Mouse (Mus musculus): ENCODE data around the gene Slc5a3. TPM values are rescaled to one million over a fixed set of nuclear protein-coding genes. Genes with fewer than 3 reads are reported as not detected.
A peak's percentile ranks its signal among the peaks of the same experiment; 100 is the strongest.
"Not testable (repeated sequence)": the region's sequence is repeated elsewhere in the genome, so short reads cannot be mapped to it uniquely, and the experiment has no call there.

The Slc5a3 gene
- polyA plus RNA-seq, 1 experiment from 2014 or later = 21.3 TPM

DNA sequence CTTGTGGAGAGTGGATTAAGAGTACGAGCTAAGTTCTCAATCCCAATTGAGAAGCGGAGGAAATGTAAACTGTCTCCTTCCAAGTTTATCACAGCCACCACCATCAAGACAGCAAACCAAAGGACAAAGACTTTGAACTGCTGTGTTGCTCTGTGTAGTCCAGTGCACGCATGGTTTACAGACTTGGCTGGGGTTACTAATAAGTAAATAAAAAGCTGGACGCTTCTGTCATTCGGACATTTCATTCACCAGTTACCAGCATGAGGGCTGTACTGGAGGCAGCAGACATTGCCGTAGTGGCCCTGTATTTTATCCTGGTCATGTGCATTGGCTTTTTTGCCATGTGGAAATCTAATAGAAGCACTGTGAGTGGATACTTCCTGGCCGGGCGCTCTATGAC is 18.7 kb downstream of the Slc5a3 start:
- Histone ChIP-seq H3K4me2 (no peak overlapping the region), H3K4me1 (no peaks in the 10 kb centered on the region), H3K4me3 (no peak overlapping the region), H3K27ac (no peak overlapping the region), H3K9ac (no peak overlapping the region), H3K9me3 (no peaks in the 10 kb centered on the region), H3K36me3 (replicated peaks) (peaks cover 7% of the 10 kb centered on the region; the same call in 1 of the 2 replicates), H3K27me3 (replicated peaks) (no peaks in the 10 kb centered on the region)
- 96% methylated on average over 8 of the region's 8 CpGs for WGBS
- no peak for ATAC-seq (replicated peaks)

DNA sequence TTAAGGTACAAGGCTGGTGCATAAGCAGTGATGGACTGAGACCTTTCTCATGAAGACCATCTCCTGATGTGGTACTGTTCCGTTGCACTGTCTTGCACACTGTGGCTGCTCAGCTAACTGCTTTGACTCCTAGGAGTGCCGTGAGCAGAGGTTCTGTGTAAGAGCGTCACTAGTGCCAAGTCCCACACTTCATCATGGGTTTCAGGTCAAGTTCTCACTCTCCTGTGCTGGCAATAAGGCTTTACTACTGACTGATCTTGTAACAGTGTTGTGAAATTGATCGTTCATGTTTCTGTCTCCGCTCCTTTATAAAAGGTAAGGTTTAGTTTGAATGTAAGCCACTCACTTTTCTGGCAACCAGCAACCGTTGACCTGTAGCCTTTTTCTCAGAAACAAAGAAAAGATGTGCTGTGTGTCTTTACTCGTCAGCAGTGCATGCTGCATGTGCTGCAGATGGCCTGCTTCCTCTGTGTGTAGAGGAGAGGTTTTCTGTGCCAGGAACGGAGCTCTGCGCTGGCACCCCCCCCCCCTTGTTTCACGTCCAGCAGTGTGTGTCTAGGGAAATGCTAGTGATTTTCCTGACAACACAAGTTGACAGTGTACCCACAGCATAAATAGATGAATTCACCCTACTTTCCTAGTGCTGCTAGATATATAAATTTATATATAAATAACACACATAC is 25.8 kb downstream of the Slc5a3 start:
- no peak for ATAC-seq (replicated peaks)
- Histone ChIP-seq H3K36me3 (replicated peaks) (no peaks in the 10 kb centered on the region; the same call in 1 of the 2 replicates), H3K9ac (no peak overlapping the region), H3K4me1 (no peaks in the 10 kb centered on the region), H3K27ac (no peak overlapping the region), H3K4me3 (no peak overlapping the region), H3K4me2 (no peak overlapping the region), H3K27me3 (replicated peaks) (no peaks in the 10 kb centered on the region), H3K9me3 (no peaks in the 10 kb centered on the region)
- WGBS = 74% methylated on average over 10 of the region's 10 CpGs

DNA sequence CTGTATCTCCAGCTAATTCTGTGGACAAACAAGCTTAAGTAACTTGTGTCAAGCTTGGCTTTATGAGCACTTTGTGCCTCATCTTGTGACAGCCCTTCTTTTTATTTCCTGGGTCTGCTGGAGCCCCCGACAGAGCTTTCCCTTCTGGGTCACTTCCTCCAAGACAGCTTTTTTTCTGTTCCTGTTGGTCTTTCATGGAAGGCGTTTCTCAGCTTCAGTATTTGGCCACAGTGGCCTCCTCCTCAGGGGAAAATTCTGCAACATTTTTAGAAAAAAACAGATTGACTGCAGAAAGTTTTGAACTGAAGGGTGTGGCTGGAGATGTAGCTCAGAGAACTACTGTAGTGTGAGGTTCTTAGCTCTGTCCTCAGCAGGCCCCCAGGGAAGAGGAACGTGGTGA is 31.1 kb downstream of the Slc5a3 start:
- Histone ChIP-seq H3K27ac (no peak overlapping the region), H3K9ac (no peak overlapping the region), H3K36me3 (replicated peaks) (no peaks in the 10 kb centered on the region), H3K4me2 (no peak overlapping the region), H3K4me1 (peaks cover 8% of the 10 kb centered on the region; the same call in 1 of the 2 replicates), H3K4me3 (no peak overlapping the region), H3K27me3 (replicated peaks) (no peaks in the 10 kb centered on the region), H3K9me3 (no peaks in the 10 kb centered on the region)
- 59% methylated on average over 3 of the region's 3 CpGs for WGBS
- ATAC-seq (replicated peaks) = no peak

DNA sequence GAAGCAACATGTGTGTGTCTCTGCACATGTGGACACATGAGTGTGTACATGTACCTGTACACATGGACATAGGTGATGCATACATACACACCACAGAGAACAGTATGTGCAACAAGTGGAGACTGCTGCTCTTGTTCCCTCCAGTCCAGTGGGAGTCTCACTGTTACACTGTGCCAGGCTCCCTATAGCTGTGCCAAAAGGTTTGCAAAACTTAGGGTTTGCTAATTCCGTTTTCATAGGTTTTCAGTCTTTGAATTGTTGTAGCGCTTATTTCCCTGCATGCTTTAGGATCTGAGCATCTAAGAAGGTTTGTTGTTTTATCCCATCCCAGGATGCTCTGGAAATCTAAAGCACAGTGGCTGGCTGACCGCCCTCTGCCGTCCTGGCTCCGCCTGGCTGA is 33.8 kb downstream of the Slc5a3 start:
- 57% methylated on average over 5 of the region's 5 CpGs for WGBS
- Histone ChIP-seq H3K27me3 (replicated peaks) (no peaks in the 10 kb centered on the region), H3K4me3 (no peak overlapping the region), H3K9ac (no peak overlapping the region), H3K27ac (no peak overlapping the region), H3K9me3 (no peaks in the 10 kb centered on the region), H3K4me1 (peaks cover 8% of the 10 kb centered on the region; the same call in 1 of the 2 replicates), H3K4me2 (no peak overlapping the region), H3K36me3 (replicated peaks) (no peaks in the 10 kb centered on the region)
- no peak for ATAC-seq (replicated peaks)

DNA sequence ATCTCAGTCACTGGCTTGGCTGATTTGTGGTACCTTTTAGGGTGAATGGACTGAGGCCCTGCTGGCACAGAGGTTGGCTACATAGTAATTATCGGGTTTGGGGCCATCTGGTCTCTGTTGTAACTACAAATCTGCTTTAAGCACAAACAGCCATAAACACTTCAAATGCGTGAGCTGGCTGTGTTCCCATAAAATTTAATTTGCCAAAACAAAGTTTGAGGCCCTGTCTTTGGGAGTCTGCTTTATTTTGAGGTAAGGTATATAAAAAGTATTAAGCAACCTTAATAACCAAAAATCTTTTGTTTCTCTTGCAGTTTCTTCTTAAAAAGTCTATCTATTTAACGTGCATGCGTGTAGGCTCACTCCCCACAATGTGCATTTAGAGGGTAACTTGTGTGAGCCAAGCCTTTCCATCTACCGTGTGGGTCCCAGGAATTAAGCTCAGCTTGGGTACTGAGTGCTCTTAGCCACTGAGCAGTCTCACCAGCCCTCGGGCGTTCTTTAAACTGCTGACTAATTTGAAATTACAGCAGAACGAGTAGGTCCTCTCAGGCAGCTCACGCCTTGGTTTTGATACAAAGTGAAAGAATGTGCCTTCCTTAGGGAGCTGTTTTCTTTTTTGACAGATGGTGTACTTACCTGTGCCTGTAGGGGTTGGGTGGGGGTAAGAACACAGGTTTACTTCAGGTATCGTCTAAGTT is 40.4 kb downstream of the Slc5a3 start:
- H3K36me3 ChIP-seq (replicated peaks) = no peaks in the 10 kb centered on the region
- H3K27me3 ChIP-seq (replicated peaks) = no peaks in the 10 kb centered on the region
- no peak overlapping the region for H3K4me2 ChIP-seq
- H3K27ac ChIP-seq = no peak overlapping the region
- H3K4me1 ChIP-seq = peaks cover 4% of the 10 kb centered on the region; the same call in 1 of the 2 replicates
- no peak for ATAC-seq (replicated peaks)
- H3K9me3 ChIP-seq = no peaks in the 10 kb centered on the region
- H3K9ac ChIP-seq = no peak overlapping the region
- 81% methylated on average over 10 of the region's 10 CpGs for WGBS
- no peak overlapping the region for H3K4me3 ChIP-seq

DNA sequence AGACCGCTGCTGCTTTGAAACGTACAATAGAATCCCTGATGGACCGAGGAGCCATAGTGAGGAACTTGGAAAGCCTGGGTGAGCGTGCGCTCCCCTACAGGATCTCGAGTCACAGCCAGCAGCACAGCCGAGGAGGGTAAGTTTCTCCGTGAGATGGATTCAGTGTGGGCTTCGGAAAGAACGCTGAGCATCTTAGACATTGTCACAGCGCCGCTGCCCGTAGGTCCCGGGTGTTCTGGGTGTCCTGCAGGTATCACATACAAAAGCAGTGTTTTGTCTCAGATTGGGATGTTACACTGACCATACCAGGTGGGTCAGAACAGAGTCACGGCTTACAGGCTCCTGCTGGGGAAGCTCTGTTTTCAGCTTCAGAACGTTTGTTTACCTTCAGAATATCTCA is 41.5 kb downstream of the Slc5a3 start:
- H3K27ac ChIP-seq = peak overlapping the region; percentile 49
- H3K9ac ChIP-seq = no peak overlapping the region
- no peaks in the 10 kb centered on the region for H3K9me3 ChIP-seq
- 85% methylated on average over 16 of the region's 16 CpGs for WGBS
- no peak overlapping the region for H3K4me2 ChIP-seq
- no peaks in the 10 kb centered on the region for H3K27me3 ChIP-seq (replicated peaks)
- H3K4me3 ChIP-seq = no peak overlapping the region
- no peak for ATAC-seq (replicated peaks)
- peaks cover 7% of the 10 kb centered on the region; the same call in 1 of the 2 replicates for H3K4me1 ChIP-seq
- no peaks in the 10 kb centered on the region for H3K36me3 ChIP-seq (replicated peaks)

DNA sequence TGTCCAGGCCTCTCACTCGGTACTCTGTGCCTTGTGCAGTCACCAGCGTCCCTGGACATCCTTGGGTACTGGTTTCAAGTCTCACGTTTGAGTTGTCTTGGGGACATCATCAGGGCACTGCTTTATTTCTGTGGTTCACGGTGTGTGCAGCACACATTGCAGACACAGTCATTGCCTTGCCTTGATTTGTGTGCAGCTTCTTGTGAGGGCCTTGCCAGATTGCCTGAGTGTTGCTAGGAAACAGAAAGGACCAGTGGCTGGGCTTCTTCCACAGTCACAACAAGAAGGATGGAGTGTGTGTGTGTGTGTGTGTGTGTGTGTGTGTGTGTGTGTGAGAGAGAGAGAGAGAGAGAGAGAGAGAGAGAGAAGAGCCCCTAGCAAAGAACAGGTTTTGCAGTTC is 42.0 kb downstream of the Slc5a3 start:
- no peak overlapping the region for H3K4me2 ChIP-seq
- H3K9me3 ChIP-seq = no peaks in the 10 kb centered on the region
- no peaks in the 10 kb centered on the region for H3K36me3 ChIP-seq (replicated peaks)
- H3K4me1 ChIP-seq = peaks cover 7% of the 10 kb centered on the region; the same call in 1 of the 2 replicates
- no peak; the same call in 1 of the 2 replicates for ATAC-seq (replicated peaks)
- H3K27ac ChIP-seq = peak overlapping the region; percentile 49
- H3K27me3 ChIP-seq (replicated peaks) = no peaks in the 10 kb centered on the region
- no peak overlapping the region for H3K4me3 ChIP-seq
- WGBS = 70% methylated on average over 4 of the region's 4 CpGs
- no peak overlapping the region for H3K9ac ChIP-seq

DNA sequence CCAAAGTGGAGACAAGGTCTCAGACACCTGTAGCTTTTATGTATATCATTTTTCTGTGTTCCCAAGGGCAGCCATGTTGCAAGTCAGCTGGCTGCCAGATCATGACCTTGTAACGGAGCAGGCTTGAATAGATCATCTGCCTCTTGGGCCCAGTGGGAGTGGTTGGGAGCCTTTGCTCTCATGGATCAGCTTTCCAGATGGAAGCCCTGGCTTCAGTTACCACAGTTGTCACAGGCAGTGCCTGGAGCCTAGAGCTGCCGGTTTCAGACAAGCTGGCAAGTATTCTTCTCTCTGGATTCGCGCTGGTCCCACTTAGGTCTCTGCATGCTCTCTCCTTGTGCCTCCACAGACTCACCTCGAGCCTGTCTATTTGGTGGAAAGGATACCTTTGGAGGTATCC is 44.0 kb downstream of the Slc5a3 start:
- H3K4me1 ChIP-seq = peaks cover 7% of the 10 kb centered on the region; the same call in 1 of the 2 replicates
- no peak for ATAC-seq (replicated peaks)
- H3K9me3 ChIP-seq = no peaks in the 10 kb centered on the region
- 79% methylated on average over 5 of the region's 5 CpGs for WGBS
- H3K27me3 ChIP-seq (replicated peaks) = no peaks in the 10 kb centered on the region
- H3K9ac ChIP-seq = no peak overlapping the region
- H3K4me2 ChIP-seq = no peak overlapping the region
- H3K4me3 ChIP-seq = no peak overlapping the region
- no peaks in the 10 kb centered on the region for H3K36me3 ChIP-seq (replicated peaks)
- H3K27ac ChIP-seq = no peak overlapping the region

DNA sequence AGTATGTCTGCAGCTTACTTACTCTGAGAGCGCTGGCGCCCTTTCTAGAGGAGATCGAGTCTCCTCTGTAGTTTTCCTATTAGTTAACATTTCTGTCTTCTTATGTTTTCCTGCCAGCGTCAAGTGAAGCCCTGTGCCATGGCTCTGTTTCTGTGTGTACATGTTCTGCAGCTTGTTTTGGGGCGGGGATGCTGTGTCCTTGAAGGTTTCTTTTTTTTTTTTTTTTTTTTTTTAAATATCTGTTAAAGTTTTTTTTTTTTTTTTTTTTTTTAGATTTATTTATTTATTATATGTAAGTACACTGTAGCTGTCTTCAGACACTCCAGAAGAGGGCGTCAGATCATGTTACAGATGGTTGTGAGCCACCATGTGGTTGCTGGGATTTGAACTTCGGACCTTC is 44.8 kb downstream of the Slc5a3 start:
- H3K4me3 ChIP-seq; H3K9me3 ChIP-seq; H3K4me1 ChIP-seq; H3K36me3 ChIP-seq (replicated peaks); H3K27me3 ChIP-seq (replicated peaks); ATAC-seq (replicated peaks); H3K27ac ChIP-seq; H3K4me2 ChIP-seq; H3K9ac ChIP-seq: not testable (repeated sequence)
- WGBS = 95% methylated on average over 7 of the region's 7 CpGs

DNA sequence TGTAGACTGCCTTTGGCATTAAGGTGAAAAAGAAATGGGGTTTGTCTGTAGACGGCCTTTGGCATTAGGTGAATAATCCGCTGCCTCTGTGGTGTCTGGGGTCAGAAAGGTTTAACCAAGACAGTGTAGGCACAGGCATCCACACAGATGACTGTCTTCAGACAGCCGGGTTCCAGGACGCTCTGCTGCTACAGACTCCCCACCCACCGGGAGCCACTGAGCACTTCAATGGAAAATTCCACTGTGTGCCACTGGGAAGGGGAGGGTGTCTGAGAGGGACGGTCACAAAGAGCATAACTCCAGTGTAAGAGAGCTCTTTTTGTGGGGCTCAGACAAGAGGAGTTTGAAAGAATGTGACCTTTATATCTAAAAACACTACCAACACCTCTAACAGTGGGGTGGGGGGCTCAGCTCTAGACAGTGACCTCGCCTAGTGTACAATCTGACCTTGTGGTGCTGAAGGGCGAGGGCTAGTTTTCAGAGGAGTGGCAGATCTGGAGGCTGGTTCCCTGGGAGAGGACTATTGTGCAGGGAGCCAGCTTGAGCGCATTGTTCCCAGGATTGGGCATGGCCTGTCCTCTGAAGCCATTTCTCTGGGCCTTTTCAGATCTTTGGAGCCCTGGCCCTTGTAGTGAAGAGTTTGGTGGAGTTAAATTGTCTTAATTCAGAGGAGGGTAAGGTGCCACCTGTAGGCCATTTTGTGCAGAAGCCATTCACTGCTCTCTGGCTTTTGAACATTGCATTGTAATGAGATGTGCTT is 45.6 kb downstream of the Slc5a3 start:
- Histone ChIP-seq H3K27ac (0 out of 2 replicates have a peak overlapping the region, but pooled peaks have one; percentile 1), H3K27me3 (replicated peaks) (no peaks in the 10 kb centered on the region), H3K9ac (no peak overlapping the region), H3K4me1 (peaks cover 7% of the 10 kb centered on the region; the same call in 1 of the 2 replicates), H3K9me3 (no peaks in the 10 kb centered on the region), H3K4me2 (no peak overlapping the region), H3K36me3 (replicated peaks) (no peaks in the 10 kb centered on the region), H3K4me3 (no peak overlapping the region)
- WGBS = 21% methylated on average over 9 of the region's 9 CpGs
- ATAC-seq (replicated peaks) = 0 out of 2 replicates have a peak, but pooled peaks have one; percentile 35

DNA sequence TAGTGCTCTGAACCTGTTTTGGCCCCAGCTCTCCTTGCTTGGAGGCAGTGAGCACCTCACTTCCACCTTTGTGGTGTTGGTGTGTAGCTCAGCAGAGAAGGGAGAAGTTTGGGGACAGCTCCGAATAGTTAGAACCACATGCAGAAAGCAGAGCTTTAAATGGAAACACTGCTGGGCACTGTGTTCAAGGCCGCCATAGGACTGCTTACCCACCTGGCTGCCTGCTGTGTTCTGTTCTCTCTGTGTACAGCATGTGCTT is 46.1 kb downstream of the Slc5a3 start:
- H3K9me3 ChIP-seq = no peaks in the 10 kb centered on the region
- H3K4me1 ChIP-seq = peaks cover 7% of the 10 kb centered on the region; the same call in 1 of the 2 replicates
- ATAC-seq (replicated peaks) = no peak
- no peaks in the 10 kb centered on the region for H3K27me3 ChIP-seq (replicated peaks)
- H3K4me2 ChIP-seq = no peak overlapping the region
- WGBS = 79% methylated on average over 2 of the region's 2 CpGs
- no peak overlapping the region for H3K9ac ChIP-seq
- no peaks in the 10 kb centered on the region for H3K36me3 ChIP-seq (replicated peaks)
- H3K4me3 ChIP-seq = no peak overlapping the region
- H3K27ac ChIP-seq = no peak overlapping the region

DNA sequence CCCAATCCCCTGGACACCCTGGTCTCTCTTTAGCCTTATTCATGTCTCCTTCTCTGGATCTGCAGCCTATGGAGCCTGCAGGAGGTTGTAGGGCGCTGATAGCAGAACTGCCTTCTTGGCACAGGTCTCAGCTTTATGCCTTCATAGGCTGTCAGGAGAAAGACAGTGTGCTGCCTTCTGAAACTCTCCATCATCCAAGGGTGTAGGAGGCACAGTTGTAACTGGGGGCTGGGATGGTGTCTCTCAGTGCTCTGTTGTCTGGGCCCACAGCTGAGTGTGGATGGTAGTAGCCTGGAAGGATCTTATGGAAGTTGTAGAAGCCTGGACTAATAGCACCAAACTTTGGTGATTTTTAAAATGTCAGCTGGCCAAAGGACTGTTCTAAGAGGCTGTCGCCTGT is 46.8 kb downstream of the Slc5a3 start:
- ATAC-seq (replicated peaks) = no peak
- H3K4me3 ChIP-seq = no peak overlapping the region
- H3K9me3 ChIP-seq = no peaks in the 10 kb centered on the region
- no peak overlapping the region for H3K4me2 ChIP-seq
- no peaks in the 10 kb centered on the region for H3K36me3 ChIP-seq (replicated peaks)
- no peak overlapping the region for H3K27ac ChIP-seq
- WGBS = 96% methylated on average over 2 of the region's 2 CpGs
- H3K27me3 ChIP-seq (replicated peaks) = no peaks in the 10 kb centered on the region
- H3K4me1 ChIP-seq = peaks cover 7% of the 10 kb centered on the region; the same call in 1 of the 2 replicates
- H3K9ac ChIP-seq = no peak overlapping the region
